Mouse (Mus musculus) cerebellum, postnatal 14 days (tissue): Measurements from ENCODE around the gene Rpl36a-ps1.
"Not testable (repeated sequence)": the region's sequence is repeated elsewhere in the genome, so short reads cannot be mapped to it uniquely, and the experiment has no call there.

Experiments
- DNase-seq, 2 experiments: peaks; one replicate each; pipeline ENCODE4 v3.0.0; 2021; ENCODE audit warnings: mixed read lengths in 2 of 2

Gene Rpl36a-ps1

DNA sequence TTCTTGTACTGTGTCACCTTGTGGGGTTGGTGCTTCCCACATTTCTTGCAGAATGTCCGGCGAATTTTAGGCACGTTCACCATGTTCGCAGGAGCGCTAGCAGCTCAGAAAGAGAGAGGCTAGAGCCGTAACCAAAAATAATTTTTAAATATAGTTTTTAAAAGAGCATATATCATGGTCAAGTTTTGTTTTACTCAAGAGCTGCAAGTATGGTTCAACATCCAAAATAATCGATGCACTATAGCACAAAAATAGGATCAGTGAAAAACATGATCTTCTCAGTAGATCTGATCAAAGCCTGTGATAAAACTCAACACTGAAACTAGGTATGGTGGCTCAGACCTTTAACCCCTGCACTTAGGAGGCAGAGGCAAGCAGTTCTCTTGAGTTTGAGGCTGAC lies at the start of gene Rpl36a-ps1:
Gene Rpl36a-ps1 (minus strand): TSS at position 101 of the 400 bp plus-strand sequence.
- no peak for DNase-seq

DNA sequence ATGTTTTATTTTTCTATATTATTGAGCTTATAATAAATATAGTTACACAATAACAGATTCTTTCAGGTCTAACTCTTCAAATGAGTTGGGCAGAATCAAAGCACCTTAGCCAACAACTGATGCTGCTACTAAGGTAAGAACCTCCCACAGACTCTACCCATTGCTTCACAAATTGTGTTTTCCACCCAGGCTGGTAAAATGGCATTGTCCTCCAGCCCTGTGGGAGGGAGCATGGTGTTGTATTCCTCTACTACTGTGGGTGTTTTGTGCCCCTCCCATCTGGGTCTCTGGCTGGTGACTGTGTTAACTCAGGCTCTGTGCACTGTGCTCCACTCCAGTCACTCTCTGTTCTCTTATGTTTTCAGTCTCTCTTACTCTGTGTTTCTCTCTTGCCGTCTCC lies 49.4 kb upstream of the Rpl36a-ps1 start:
- DNase-seq, result no peak

DNA sequence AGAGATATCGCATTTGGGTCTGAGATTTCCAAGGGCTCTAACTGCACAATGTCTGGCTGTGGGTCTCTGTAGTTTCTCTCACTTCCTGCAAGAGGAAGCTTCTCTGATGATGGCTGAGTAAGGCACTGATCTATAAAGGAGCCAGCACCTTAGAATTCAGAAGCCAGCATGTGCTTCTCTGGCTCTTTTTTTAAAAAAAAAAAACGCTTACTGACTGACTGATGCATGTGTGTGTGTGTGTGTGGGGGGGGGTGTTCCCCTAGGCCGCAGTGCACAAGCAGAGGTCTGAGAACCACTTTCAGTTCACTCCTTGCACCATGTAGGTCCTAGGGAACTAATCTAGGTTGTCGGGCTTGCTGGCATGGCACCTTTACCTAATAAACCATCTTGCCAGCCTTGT lies 47.3 kb upstream of the Rpl36a-ps1 start:
- DNase-seq, result no peak

DNA sequence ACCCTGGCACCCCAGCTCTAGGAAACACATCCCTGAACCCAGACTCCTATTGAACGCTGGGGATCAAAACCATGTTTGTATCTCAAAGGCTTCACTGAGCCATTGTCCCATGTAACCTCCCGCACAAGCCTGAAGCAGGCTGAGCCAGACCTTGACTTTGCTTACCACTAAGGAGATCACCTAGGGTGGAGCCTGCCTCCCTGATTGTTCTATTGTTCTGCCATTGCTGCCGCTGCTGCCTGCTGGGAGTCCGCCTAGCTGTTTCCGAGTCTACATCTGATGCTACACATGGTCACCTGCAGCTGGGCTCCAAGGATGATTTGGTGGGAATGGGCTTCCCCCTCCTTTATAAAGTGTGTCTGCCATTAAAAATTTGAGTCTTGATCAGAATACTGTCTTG lies 45.2 kb upstream of the Rpl36a-ps1 start:
- not testable (repeated sequence) for DNase-seq

DNA sequence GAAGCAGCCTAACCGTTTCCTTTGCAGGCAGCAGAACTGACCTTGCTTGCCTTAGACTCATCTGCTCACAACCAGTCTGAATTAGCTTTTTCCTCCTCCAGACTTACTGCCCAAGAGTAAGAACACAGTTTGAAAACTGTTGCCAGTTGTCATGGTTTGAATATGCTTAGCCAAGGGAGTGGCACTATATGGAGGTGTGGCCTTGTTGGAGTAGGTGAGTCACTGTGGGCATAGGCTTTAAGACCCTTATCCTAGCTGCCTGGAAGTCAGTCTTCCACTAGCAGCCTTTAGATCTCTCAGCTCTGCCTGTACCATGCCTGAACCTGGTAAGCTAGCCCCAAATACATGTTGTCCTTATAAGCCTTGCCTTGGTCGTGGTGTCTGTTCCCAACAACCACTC lies 43.6 kb upstream of the Rpl36a-ps1 start:
- DNase-seq, result no peak

DNA sequence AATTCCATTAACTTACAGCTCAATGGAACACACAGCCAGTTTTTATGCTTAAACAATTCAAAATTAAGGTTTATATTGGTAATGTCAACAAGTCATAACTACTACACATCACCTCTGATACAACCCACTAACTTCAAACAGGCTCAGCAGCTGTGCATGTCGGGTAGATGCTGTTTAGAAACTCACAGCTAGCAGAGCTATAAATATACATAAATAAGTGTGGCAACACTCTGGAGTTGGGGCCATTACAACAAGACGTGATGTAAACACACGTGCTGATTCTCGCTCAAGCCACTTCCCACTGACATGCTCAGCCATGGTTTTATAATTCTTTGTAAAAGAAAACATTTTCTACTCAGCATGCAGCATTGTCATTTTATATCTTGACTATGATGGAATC lies 41.9 kb upstream of the Rpl36a-ps1 start:
- DNase-seq, result no peak

DNA sequence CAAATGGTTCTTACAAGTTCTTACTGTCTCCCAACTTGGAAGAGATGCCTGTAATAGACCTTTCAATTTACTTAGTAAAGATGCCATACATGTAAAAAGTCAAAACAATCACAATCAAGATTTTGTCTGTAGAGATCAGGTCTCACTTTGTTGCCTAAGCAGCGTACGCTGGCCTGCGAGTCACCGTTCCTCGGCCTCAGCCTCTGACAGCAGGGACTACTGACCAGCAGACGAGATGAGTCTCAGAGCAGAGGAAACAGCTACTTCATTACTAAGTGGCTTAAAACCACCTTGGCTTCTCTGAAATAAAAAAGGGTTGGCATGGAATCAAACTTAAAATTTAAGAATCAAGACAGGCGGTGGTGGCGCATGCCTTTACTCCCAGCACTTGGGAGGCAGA lies 40.7 kb upstream of the Rpl36a-ps1 start:
- DNase-seq, result not testable (repeated sequence)

DNA sequence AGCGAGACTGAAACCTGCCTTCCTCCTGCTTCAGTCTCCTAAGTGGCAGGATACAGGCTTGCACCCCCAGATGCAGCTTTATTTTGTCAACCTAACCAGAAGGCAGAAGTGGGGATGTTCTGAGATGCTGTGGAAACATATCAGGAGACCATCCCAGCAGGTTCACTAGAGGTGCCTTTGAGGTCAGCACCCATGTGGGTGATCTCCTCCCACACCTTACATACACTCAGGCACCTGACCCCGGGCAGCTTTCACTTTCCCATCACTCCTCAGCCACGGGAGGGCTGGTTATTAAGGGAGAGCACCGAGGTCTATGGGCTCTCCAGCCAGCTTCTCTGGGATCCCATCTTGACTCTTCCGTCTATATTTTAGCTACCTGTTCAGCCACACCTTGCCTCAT lies 38.5 kb upstream of the Rpl36a-ps1 start:
- DNase-seq, result no peak

DNA sequence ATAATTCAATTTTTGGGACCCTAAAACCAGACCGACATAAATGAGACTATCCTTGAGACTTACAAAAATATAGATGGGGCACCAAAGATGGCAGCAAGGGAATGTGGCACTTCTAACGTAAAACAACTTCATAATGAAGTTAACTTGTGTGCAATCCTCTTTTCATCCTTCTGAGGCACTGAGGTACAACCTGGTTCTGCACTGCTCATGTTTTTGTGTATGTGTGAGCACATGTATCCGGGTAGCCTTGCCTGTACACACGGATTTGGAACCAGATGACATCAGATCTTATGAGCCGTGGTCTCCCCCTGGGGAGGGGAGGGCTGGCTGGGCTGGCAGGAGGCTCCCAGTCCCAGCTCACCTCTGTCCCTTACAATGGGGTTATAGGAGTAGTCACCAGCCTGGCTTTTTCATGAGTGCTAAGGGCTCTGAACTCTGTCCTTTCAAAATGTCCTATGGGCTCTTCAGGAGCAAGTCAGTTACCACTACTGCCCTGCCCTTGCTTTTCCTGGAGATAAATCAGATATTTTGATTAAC lies 37.3 kb upstream of the Rpl36a-ps1 start:
- DNase-seq, result no peak

DNA sequence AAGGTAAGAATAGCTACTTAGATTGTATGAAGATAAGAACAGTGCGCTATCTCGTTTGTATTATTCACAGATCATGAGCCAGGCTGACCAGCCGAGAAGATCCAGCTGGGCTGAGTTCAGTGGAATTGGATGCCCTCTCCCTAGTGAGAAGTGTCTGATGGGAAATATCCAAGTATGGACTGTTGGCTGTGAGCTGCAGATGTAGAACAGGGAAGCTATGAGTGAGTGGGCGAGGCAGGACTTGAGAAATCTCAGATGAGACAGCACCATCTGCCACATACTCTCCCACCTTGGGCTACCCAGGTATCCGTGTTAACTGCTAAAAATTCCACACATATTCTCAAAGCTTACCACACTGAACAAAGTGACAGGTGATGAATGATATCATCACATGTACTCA lies 35.9 kb upstream of the Rpl36a-ps1 start:
- DNase-seq, result no peak

DNA sequence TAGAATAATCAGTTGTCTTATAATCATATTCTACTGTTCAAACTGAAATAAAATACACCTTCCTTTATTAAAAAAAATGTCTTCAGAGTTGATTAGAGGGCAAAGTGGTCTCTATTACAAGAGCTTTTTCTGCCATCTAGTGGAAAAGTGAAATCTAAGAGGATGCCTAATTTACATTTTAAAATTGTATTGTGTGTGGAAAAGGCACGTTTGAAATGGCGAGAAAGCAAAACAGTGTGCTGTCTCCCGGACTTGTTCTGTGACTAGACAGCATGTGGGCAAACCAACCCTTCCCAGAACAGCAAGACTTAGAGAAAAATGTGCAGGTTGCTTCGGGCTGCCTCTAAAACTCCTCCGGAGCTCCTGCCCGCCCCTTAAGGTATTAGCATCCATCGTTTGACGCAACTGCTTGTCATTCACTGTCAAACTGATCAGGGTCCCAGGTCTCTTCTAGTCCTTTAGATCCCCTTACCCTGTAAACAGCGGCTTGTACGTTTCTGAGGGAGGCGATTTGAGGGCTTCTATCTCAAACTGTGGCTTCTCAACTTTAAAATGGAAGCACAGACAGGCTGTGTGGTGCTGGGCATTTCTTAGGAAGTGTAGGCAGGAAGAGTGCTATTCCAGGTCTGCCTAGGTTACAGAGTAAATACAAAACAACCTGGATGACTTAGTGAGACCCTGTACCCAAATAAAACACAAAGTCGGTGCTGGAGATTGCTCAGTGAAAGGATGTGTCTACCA lies 28.4 kb upstream of the Rpl36a-ps1 start:
- peak in 1 of 2 experiments; percentile 9 for DNase-seq

DNA sequence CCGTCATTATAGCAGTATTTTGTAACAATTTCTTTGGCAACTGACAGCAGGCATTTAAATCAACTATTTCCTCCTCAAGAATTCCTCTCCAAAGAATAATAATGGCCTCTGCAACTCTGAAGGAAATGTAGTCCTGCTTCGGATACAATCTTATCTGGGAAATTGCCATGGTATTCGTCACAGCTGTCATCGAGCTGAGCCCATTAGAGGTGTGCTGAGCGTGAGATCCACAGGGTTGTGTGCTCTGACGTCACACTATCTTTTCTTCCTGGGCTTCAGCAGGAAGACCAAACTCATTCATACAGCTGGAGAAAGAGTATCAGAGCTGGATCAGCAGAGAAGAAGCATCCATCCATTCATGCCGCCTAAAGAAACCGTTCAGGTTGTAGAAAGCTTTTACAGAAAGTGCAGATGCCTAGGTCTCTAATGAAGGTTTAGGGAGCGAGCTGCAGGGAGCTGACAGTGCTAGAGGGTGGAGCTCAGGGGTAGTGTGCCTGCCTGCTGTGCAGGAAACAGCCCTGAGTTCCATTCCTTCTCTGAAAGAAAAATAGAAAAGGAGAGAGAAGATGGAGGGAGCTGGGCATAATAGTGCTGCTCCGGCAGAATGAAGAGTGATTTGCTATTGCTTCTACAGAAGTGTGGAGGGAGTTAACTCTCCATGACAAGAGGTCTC lies 25.2 kb upstream of the Rpl36a-ps1 start:
- no peak for DNase-seq

DNA sequence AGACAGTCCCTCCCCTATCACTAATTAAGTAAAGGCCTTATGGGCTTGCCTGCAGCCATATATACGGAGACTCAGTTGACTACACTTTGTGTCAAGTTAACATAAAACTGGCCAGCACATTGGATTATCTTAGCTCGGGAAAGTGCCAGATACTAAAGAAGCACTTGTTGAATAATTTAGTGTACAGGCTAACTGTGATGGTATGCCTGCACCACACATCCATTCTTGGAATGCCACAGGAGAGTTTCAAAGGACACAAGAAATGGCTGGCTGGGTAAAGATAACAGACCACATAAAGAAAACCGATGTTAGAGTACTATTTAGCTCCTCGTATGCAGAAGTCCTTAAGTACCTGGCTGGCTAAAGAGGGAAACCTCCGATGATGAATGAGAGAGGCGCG lies 24.6 kb upstream of the Rpl36a-ps1 start:
- DNase-seq, result no peak

DNA sequence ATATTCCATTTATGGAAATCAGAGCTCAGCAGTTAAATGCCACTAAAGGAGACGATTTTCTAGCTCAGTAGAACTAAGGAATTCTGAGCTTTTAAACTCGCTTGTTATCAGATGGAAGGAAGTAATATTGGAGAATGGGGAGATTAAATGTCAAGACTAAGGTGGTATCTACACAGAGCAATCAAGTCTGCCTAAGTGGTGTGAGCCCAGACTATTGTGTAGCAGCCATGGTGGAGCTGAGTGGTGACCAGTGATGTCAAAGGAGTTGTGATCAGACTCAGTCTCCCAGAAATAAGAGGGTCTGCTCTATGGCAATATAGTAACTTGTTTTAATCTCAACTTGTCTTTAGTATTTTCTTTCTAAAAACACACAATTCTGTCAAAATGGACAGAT lies 16.8 kb upstream of the Rpl36a-ps1 start:
- DNase-seq, result peak in 1 of 2 experiments; percentile 8

DNA sequence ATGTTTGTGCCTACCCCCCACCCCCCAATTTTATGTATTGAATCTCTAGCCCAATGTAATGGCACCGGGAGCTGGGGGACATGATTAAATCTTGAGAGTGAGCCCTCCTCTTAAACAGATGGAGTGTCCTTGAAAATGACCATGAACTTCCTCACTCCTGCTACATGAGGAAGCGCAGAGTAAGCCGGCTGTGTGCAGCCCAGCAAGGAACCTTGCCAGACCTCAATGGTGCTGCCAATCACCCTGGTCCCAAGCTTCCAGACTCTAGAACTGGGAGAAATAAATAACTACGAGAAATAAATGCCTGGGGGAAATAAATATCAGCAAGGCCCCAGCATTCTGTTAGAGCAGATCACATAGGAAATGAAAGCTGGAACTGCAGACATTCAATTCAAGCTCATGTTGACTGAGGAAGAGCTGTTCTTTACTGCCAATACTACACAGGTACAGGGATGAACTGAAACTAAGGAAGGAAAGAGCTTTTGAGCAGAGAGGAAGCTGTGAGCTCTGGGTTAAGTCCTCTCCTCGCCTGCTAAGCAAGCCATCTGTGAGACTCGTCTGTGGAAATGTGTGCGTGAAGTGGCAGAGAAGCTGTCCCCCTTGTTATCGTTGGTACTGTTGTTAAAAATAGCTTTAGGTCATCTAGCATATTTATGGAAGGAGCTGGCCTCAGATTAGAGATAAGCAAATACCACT lies 16.3 kb upstream of the Rpl36a-ps1 start:
- DNase-seq, result peak; percentile 58 to 60

DNA sequence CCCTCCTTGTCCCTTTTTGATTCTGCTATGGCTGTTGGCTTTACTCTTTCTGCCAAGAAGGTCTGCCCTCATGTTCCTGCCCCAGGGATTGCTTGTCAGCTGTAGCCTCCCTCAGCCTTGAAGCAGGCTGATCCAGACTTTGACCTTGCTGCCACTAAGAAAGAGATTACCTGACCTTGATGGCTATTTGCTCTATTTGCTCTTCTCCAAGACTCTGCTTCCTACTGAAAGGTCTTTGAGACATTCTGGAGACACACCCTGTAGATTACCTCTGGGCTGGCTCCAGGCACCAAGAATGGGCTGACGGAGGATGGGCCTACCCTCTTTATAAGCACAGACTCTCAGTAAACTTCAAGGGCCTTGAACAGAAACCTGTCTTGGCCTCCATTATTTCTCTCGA lies 1.6 kb downstream of the Rpl36a-ps1 start:
- DNase-seq, result no peak

DNA sequence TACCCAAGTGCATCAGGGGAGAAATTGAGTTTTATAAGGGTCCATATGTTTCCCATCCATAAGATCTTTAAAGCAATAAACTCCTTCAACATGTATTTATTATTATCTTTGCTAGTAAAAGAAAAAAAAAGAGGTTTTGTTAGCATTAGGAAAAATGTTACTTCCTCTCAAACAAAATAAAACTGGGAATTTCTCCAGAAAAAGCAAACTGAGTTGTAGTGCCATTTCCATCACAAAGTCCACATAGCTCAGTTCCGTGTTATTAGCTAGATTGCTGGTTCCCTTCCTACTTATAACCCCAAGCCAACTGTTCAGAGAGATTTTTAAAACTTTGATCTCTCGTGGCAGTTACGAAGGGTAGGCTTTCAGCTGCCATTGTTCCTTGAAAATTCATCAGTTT lies 3.5 kb downstream of the Rpl36a-ps1 start:
- DNase-seq, result no peak

DNA sequence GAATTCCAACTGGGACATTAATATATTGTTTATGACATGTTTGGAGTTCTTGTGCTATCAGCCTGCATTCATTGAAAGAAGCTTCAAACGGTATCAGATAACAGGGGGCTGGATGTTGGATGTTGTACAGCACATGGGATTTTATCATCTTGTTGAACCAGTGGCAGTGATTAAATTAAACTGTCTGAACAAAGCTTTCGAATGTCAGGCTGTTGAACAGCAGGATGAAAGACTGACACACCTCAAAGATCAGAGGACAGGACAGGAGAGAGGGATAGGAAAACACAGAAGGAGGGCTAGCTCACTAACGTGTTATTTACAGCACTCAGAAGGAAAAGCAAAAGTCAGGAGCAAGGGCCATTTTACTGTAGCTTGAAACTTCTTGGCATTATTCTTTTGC lies 4.3 kb downstream of the Rpl36a-ps1 start:
- DNase-seq, result no peak

DNA sequence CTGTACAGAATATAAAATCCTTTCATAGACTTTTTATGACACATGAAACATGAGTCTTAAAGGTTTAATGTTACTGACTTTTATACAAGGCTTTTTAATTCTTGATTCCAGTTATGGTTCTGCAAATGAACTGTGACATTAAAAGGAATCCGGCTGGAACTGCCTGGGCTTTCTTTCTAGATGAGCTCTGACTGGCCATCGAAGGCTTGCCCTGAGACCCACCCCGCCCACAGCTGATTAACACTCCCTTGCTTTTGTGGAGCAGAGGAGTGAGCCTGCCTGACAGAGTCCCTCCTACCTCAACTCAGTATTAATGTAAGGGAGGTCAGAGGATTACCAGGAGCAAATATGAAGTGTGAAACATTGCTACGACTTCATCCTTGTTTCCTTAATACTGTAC lies 22.2 kb downstream of the Rpl36a-ps1 start:
- no peak for DNase-seq

DNA sequence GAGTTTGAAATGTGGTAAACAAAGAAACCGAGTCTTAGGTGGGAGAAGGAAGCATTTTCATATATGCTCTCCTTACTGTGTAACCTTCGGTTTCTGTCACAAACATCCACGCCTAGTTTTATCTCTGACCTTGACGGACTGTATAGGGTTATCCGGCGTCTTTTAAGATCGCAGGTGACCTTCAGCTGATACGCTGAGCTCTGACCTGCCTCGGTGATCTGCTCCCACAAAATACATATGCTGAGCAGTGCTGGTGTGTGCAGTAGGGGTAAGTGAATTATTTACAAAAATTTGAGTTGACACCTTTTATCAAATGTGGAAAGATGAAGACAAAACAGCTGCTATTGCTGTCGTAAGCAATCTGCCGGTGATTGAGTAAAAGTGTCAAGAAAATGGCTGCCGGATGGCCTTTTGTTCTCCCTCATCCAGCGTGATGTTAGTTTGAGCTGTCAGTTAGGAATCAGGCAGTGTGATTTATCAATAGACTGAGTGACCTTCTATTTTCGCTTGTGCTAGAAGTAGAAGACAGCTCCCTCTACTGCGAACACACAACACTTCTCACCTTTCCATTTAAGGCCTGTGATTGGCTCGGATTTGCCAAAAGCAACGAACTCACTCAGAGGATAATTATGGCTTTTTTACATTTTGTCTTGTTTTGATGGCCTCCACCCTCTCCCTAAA lies 35.0 kb downstream of the Rpl36a-ps1 start:
- DNase-seq, result peak; percentile 10 to 12

DNA sequence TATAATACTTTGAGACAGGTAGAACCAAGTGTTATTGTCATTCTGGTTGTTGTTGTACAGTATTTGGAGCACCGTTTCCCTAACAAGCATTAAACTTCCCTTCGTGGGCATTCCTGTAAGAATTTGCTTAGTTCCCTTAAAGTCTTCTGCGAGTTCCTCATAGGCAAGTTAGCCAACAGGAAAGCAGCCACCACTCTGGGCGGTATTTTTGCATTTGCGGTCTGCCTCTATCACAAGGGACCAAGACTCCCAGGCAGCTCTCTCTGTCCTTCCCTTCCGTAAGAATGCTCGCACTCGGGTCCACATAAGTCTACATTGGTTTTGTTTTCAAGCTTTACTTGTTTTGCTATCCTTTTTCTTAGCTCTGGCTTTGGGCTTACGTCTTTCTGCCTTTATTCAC lies 37.3 kb downstream of the Rpl36a-ps1 start:
- DNase-seq, result no peak

DNA sequence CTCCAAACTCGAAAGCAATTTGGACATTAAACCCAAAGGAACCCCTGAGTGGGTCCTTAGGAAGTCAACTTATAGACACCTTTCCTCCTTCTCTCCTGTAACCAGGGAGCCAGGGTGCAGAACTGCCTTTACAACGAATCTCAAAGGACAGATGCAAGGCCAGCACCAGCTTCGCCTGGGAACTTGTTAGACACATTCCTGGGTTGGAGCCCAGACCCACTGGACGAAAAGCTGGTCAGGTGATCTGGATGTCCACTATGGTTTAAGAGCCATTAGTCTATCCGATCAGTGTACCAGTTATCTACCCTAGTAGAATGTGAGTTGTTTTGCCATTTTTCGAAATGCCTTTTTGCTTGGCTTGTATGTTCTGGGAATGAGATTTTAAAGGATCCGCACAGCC lies 41.7 kb downstream of the Rpl36a-ps1 start:
- no peak for DNase-seq
